Mouse (Mus musculus): ENCODE data around the gene Mvp. TPM values are rescaled to one million over a fixed set of nuclear protein-coding genes. Genes with fewer than 3 reads are reported as not detected.

Mvp gene
- 3.3 and 3.4 TPM in 2 replicates for polyA plus RNA-seq (2021; fragmentation: Nextera tagmentation)
- long read RNA-seq, experiment 1, full-length matches to known transcripts, result 18 of 26 reads
- long read RNA-seq, experiment 1, partial matches to known transcripts, result 5 of 26 reads
- long read RNA-seq, experiment 1, other reads (novel, unspliced or antisense), result 3 of 26 reads
- long read RNA-seq, experiment 2, partial matches to known transcripts, result 1 of 6 reads
- long read RNA-seq, experiment 2, other reads (novel, unspliced or antisense), result 3 of 6 reads

DNA sequence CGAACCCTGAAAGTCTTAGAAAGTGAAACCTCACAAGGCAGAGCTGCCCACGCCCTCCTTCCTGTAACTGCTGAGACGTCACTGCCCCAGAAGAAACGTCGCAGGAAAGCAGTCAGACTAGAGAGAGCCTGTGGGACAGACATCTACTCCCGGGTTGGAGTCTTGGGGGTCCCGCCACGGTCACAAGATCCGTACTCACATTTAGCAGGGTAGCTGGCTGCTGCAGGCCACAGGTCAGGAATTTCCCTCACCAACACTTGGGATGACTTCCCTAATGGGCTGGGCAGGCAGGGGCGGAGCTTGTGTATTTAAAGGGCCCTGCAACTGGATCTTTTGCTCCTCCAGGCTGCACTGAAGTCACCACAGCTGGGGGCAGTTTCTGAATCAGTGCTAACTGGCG, at the start of gene Mvp:
Gene Mvp, minus strand, starts transcription at position 302 of the 400 bp plus-strand sequence.

GRCm38 (mm10) chr7:127041851-127042672, 27.6 kb upstream of the Mvp start, which contains the start of gene Kif22:
TSS of gene Kif22 (minus strand) at chr7:127042471.

DNA sequence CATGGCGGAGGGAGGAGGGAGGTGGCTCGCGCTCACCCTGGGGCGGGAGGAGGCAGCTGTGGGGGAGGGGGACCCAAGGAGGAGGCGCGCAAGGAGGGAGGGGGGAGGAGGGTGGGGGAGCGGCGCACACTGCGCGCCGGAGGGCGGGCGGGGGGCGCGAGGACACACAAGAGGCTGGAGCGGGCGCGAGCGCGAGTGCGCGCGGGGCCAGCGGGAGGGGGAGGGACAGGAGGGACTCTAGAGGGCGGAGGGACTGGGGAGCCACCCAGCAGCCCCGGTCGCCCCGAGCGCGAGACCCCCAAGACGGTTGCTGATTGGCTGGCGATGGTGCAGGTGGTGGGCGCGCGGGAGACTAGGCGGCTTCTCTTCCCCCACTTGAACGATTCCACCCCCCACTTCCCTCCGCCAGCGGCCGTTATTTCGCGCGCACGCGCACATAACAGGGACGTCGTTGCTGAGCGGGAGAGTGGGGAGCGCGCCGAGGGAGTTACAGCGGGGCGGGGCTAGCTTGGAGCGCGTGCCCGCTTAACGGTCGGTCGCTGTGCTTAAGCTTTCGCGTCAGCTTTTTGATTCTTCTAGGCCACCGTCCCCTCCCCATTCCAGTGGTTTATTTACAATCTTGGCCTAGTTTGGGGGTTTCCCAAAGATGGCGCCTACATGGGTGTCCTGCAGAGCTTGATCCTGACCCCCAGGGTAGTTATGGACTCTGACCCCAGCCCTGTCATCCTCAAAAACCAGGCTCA, 12.7 kb upstream of the Mvp start, which contains the start of gene Maz:
Gene Maz, minus strand, starts transcription at position 54 of the 743 bp plus-strand sequence.

DNA sequence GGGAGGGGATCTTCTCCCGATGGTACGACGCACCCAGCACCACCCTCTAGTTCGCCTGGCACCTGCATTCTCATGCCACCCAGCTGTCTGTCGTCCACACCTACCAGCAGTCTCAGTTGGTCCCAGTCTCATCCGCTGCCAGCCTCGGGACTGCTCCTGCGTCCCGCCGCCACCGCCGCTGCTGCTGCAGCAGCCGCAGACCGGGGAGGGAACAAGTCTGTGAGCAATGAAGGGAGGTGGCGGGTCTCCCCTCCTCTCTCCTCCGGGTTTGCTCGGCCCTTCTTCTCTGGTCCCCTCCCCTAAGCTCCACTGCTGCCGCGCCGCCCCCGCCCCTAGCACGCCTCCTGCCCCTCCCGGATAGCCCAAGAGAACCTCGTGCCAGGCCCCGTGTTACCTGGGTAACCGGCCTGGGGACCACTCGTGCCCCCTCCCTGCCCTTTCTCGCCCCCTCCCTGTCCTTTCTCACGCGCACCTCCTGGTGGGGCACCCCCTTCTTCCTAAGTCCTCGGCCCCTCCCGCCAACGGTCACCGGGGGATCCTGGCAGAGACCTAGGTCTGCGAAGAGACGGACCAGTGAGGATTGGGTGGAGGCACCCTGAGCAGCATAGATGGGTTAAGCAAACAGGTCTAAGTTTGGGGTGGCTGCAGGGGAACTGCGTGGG, 6.6 kb upstream of the Mvp start, which contains the start of the genes Gm42742 and Prrt2:
Gene Gm42742, minus strand, starts transcription at position 197 of the 662 bp plus-strand sequence.
Gene Prrt2, minus strand, starts transcription at position 311 of the 662 bp plus-strand sequence.

GRCm38 (mm10) chr7:127016971-127017949, 2.8 kb upstream of the Mvp start, which contains the start of gene Pagr1a:
TSS of gene Pagr1a (minus strand) at chr7:127017352.

GRCm38 (mm10) chr7:127016481-127016485, 1.9 kb upstream of the Mvp start, which contains the start of gene Pagr1b:
TSS of gene Pagr1b (minus strand) at chr7:127016484.

DNA sequence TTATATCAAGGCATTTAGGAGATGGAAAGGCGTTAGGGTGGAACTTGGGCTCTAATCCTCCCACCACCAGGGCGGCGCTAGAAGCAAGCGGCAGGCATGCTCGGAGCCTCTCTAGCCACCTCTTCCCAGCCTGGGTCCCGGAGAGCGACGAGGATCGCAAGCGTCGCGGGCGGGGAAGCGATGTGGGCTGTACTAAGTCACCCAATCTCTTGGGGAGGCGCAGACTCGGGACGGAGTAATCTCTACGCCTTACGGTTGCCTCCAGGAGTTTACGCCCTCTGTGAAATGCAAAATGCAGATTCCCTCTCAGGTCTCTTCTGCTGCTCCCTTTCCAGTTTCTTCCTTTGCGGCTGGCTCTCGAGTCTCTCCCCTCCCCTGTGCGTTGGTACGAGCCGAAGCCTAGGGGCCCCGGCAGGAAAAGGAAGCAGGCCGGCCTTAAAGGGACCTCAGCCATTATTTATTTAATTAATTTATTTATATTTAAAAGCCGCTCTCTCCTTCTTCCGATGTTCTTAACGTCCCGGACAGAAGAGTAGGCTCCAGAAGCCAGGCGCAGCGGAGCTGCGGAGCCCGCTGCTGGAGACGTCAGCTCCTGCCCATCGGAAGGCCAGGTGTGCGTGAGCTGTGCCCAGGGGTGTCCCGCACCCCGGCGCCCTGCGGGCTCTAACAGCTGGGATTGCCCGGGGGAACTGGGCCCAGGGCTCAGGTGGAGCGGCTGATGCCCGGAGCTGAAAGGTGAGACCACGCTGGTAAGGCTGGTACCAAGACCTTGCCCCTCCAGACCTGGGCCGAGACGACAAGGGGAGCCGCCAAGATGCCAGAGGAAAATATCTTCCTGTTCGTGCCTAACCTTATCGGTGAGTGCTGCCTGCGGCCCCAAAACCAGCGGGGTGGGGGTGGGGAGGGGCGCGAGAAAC, 38.2 kb downstream of the Mvp start, which contains the start of gene Cdiptos:
Gene Cdiptos, minus strand, starts transcription at position 149 of the 917 bp plus-strand sequence.

DNA sequence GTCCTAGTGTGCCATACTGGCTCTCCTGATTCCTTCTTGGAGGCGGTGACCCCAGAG, 38.7 kb downstream of the Mvp start, which contains the start of gene Cdipt:
Gene Cdipt, plus strand, starts transcription at position 22 of the 57 bp plus-strand sequence.

DNA sequence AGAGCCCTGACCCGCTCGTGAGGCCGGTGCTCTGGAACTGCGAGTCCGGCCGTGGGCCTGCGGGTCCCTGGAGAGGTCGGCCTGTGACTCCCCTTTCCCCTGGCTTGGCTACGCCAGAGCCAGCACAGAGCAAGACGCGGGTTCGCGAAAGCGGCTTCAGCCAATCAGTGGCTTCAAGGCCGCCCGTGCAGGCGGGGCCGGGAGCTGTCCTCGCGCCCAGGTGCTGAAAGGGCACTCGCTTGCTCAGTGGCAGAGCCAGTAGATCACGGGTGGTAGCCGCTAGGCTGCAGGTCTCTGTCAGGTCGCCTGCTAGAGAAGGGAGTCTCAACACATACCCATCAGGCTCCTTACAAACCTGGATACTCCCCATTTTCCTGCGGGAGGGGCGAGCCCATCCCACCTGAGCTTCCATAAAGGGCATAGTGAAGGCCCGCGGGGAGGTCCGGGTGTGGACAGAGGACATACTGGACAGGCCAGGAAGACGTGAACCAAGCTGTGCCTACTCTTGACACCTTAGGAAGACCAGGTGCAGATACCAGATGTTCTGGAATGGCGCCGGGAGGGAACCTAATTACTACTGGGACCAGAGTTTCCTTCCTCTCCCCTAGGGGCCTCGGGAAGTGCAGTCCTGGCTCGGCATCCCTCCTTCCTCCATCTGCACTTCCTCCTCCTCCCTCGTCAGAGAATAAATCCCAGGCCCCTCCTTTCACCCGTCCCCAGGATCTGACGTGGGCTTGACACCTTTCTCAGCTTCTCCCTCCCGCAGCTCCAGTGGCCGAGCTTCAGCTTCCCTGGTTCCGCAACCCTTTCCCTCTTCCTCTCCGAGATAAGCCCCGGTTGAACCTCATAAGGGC, 64.4 kb downstream of the Mvp start, which contains the start of gene Sez6l2:
Gene Sez6l2, plus strand, starts transcription at position 771 of the 854 bp plus-strand sequence.

GRCm38 (mm10) chr7:126949403-126949792, 65.0 kb downstream of the Mvp start, which contains the start of gene Asphd1:
TSS of gene Asphd1 (minus strand) at chr7:126949582.

Other genes with a start within 250 kb of the Mvp start
- 0.40 and 0.59 TPM in 2 replicates for gene Gdpd3, start 248.3 kb downstream of the Mvp start, polyA plus RNA-seq (2021; fragmentation: Nextera tagmentation)
- gene Ypel3, start 237.7 kb downstream of the Mvp start, polyA plus RNA-seq (2021; fragmentation: Nextera tagmentation), result 119 and 625 TPM in 2 replicates
- gene Tbx6, start 233.1 kb downstream of the Mvp start, polyA plus RNA-seq (2021; fragmentation: Nextera tagmentation), result 0.20 TPM in 1 of 2 replicates, not detected in the other
- 53.5 and 61.0 TPM in 2 replicates for gene Ppp4c, start 222.1 kb downstream of the Mvp start, polyA plus RNA-seq (2021; fragmentation: Nextera tagmentation)
- gene Fam57b, start 217.0 kb downstream of the Mvp start, polyA plus RNA-seq (2021; fragmentation: Nextera tagmentation), result 5.9 and 8.8 TPM in 2 replicates
- 1.2 and 2.7 TPM in 2 replicates for gene 4930451I11Rik, start 183.0 kb downstream of the Mvp start, polyA plus RNA-seq (2021; fragmentation: Nextera tagmentation)
- gene Doc2a, start 167.2 kb downstream of the Mvp start, polyA plus RNA-seq (2021; fragmentation: Nextera tagmentation), result 14.1 and 30.1 TPM in 2 replicates
- gene Hirip3, start 152.6 kb downstream of the Mvp start, polyA plus RNA-seq (2021; fragmentation: Nextera tagmentation), result 3.4 and 4.3 TPM in 2 replicates
- gene Ino80e, start 152.2 kb downstream of the Mvp start, polyA plus RNA-seq (2021; fragmentation: Nextera tagmentation), result 44.1 and 57.6 TPM in 2 replicates
- gene Taok2, start 129.9 kb downstream of the Mvp start, polyA plus RNA-seq (2021; fragmentation: Nextera tagmentation), result 9.7 and 10.8 TPM in 2 replicates
- gene Tmem219, start 91.7 kb downstream of the Mvp start, polyA plus RNA-seq (2021; fragmentation: Nextera tagmentation), result 30.6 and 32.0 TPM in 2 replicates
- 260 and 277 TPM in 2 replicates for gene Kctd13, start 85.7 kb downstream of the Mvp start, polyA plus RNA-seq (2021; fragmentation: Nextera tagmentation)
- gene Asphd1, start 65.0 kb downstream of the Mvp start, polyA plus RNA-seq (2021; fragmentation: Nextera tagmentation), result 11.2 and 13.6 TPM in 2 replicates
- gene Sez6l2, start 64.1 kb downstream of the Mvp start, polyA plus RNA-seq (2021; fragmentation: Nextera tagmentation), result 68.2 and 74.7 TPM in 2 replicates
- 223 and 227 TPM in 2 replicates for gene Cdipt, start 38.7 kb downstream of the Mvp start, polyA plus RNA-seq (2021; fragmentation: Nextera tagmentation)
- gene Cdiptos, start 38.5 kb downstream of the Mvp start, polyA plus RNA-seq (2021; fragmentation: Nextera tagmentation), result 0.32 and 0.79 TPM in 2 replicates
- 0.64 TPM in 1 of 2 replicates, not detected in the other for gene Pagr1b, start 1.9 kb upstream of the Mvp start, polyA plus RNA-seq (2021; fragmentation: Nextera tagmentation)
- 3.0 and 33.4 TPM in 2 replicates for gene Pagr1a, start 2.7 kb upstream of the Mvp start, polyA plus RNA-seq (2021; fragmentation: Nextera tagmentation)
- 19.0 and 44.2 TPM in 2 replicates for gene Gm42742, start 6.5 kb upstream of the Mvp start, polyA plus RNA-seq (2021; fragmentation: Nextera tagmentation)
- 86.8 and 193 TPM in 2 replicates for gene Prrt2, start 6.6 kb upstream of the Mvp start, polyA plus RNA-seq (2021; fragmentation: Nextera tagmentation)
- gene Maz, start 12.4 kb upstream of the Mvp start, polyA plus RNA-seq (2021; fragmentation: Nextera tagmentation), result 6.6 and 36.1 TPM in 2 replicates
- 18.0 and 24.4 TPM in 2 replicates for gene Kif22, start 27.9 kb upstream of the Mvp start, polyA plus RNA-seq (2021; fragmentation: Nextera tagmentation)
- not detected in 2 replicates for gene Zg16, start 72.7 kb upstream of the Mvp start, polyA plus RNA-seq (2021; fragmentation: Nextera tagmentation)
- 1.2 and 2.1 TPM in 2 replicates for gene AI467606, start 76.7 kb upstream of the Mvp start, polyA plus RNA-seq (2021; fragmentation: Nextera tagmentation)
- gene Qprt, start 107.6 kb upstream of the Mvp start, polyA plus RNA-seq (2021; fragmentation: Nextera tagmentation), result 0.47 and 0.55 TPM in 2 replicates
- not detected in 2 replicates for gene Spn, start 123.2 kb upstream of the Mvp start, polyA plus RNA-seq (2021; fragmentation: Nextera tagmentation)
- 37.9 and 38.1 TPM in 2 replicates for gene Cd2bp2, start 181.4 kb upstream of the Mvp start, polyA plus RNA-seq (2021; fragmentation: Nextera tagmentation)
- gene Tbc1d10b, start 193.8 kb upstream of the Mvp start, polyA plus RNA-seq (2021; fragmentation: Nextera tagmentation), result 7.9 and 14.4 TPM in 2 replicates
- 5.7 and 6.5 TPM in 2 replicates for gene Mylpf, start 194.3 kb upstream of the Mvp start, polyA plus RNA-seq (2021; fragmentation: Nextera tagmentation)
- 12.5 and 13.0 TPM in 2 replicates for gene Zfp553, start 218.4 kb upstream of the Mvp start, polyA plus RNA-seq (2021; fragmentation: Nextera tagmentation)
- 1.8 and 3.0 TPM in 2 replicates for gene Sept1, start 218.5 kb upstream of the Mvp start, polyA plus RNA-seq (2021; fragmentation: Nextera tagmentation)
- gene Zfp771, start 229.7 kb upstream of the Mvp start, polyA plus RNA-seq (2021; fragmentation: Nextera tagmentation), result 64.9 and 90.1 TPM in 2 replicates
- 79.8 and 81.4 TPM in 2 replicates for gene Dctpp1, start 246.1 kb upstream of the Mvp start, polyA plus RNA-seq (2021; fragmentation: Nextera tagmentation)